Mouse (Mus musculus): ENCODE measurements at regions not wholly inside any gene's neighbourhood (a gene's known extent, or its start where the extent isn't known, plus 50 kb on each side); places are given as distances from the start of the nearest gene placed in this dataset.

DNA sequence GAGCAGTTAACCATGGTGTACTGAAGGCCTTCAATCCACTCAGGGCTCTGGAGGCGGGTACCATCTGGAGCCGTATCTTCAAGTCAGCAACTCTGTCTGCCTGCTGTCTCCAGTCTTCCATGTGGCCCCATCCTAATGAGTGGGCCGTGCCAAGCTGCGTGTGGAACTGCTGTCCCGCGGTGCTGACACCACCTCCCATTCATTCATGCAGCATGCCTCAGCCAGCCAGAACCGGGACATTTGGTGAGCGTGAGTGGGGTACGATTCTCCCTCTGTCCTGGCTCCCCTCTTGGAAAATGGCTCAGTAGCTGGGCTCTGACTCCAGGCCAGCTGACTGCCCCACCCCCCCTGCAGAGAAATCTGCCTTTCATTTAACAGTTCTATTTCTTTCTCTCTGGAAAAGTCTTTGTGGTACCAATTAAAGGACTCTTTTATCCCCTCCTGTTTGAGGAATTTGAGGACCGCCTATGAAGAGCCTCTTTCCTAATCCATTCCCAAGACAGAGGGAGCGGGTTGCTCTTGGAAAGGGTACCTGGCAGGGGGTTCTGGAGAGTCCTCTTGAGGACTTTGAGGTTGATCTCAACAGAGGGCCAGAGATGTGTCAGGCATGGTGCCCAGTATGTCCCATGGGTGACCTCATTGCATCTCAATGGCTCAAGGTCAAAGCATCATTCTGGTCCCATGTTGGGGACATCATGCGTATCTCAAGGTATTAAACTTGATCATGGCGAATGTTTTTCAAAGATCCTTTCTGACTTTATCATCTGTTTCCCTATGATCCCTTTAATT lies 55.5 kb upstream of the Brd7 start:
- DNase-seq (ENCODE audit: low spot score), result no peak

DNA sequence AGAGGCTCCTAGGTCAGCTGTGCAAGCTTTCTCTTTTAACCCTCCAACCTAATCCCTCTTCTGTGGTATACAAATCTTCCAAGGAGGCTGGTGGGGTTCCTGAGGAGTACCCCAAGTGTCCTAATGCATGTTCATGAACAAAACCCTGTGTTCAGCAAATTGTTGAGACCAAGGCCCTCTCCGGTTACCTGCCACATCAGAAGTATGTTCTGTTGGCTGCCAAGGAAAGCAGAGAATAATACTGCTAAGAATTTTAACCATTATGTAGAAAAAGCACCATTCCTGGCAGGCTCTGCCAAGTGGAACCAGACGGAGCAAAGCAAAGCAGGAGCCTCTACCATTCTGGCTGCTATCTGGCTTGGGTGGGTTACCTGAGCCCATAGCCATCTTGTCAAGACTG lies 61.3 kb upstream of the Brd7 start:
- no peak for DNase-seq (ENCODE audit: low spot score)

DNA sequence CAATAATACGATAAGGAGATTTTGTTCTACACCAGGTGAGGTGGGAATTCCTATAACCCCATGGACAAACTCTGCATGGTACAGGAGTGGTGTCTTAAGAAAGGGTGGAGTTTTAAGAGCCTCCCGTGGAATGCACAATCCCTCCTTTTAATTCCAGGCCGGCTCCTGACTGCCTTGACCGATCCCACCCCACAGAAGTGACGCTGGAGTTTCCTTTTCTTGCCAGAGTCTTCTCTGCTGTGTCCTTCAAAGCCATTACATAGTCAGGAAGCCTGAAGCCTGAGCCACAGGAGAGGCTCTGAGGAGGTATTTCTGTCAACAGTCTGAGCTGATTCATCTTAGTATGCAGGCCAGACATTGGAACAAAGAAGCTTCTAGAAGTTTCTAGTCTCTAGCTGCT lies 66.6 kb upstream of the Brd7 start:
- DNase-seq (ENCODE audit: low spot score), result no peak

DNA sequence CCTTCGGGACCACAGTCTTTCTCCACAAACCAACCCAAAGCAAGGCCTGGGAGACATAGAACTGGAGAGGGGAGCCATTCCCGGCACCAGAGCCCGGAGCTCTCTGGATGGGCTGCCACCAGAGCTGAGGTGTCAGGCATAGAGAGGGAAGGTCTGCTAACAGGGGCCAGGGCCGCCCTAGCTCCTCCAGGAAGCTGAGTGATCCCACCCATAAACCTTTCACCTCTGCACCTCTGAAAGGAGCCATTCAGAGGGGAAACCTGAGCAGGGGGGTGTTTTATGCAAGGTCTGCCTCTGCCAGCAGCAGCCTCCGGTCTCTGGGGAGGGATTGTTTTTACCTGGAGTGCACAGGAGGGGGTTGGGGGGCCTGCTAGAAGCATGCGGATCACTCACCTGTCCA lies 69.4 kb upstream of the Brd7 start:
- no peak for DNase-seq (ENCODE audit: low spot score)

DNA sequence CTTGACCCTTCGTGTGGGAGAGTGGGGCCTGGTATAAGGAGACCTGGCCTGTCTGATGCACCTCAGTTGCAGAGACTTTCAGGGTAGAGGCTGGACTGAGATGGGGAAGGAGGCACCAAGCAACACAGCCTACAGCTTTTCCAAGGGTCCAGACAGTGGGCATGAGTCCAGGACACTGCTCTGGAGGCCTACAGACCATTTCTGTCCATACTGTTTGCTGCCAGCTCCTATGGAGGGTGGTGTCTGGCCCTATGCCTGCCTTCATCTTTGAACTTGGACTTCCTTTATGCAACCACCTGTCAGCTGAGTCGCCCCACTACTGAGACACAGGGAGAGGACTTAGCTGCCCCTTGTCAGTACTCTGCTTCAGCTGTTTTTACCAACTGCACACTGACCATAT lies 73.7 kb upstream of the Brd7 start:
- no peak for DNase-seq (ENCODE audit: low spot score)

DNA sequence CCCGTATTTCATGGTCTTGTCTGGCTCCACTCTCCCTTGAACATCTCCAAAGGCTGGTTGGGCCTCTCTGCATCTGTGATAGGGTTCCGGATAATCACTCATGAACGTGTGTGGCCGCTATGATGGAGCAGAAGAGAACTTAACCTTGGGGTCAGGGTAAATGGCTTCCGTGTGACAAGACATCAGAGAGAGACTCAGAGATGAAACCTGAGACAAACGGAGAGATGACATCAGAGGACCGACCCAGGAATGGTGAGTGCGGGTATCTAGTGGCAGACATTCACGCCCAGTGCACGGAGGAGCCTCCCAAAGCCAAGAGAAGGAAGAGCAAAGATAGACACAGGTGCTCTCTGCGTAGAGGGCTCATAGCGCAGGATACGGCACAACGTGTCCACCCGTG lies 78.2 kb upstream of the Brd7 start:
- DNase-seq (ENCODE audit: low spot score), result peak; percentile 47

DNA sequence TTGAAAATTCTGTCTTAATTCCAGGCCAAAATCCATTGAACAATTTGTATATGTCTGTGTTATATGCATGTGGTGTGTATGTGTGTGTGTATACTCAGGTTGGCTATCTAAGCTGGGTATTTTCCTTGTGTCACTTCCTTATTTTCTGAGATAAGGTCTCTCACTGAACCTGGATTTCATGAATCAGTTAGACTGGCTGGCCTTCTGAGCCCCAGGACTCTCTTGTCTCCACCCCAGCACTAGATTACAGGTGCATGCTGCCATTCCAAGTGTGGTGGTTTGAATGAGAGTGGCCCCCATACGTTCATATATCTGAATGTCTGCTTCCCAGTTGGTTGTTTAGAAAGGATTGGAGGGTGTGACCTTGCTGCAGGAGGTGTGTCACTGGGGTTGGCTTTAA lies 77.8 kb upstream of the Nkd1 start:
- DNase-seq (ENCODE audit: low spot score), result no peak

DNA sequence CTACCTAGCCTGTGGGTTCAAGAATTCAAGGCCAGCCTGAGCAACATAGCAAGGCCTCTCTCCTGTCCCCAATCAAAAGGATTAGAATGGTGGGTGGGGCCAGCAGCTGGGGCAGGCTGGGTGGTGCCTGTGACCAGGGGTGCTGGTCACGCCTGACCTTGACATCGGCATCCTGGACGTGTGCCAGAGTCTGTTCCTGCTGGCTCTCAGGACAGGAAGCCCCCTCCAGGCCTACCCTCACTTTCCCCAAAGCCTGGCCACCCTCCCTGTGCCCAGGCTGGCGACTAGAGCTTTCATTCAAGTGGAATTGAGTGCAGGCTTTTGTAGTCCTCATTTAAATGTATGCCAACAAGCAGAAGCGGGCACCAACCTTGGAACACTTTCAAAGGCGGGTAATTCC lies 73.7 kb upstream of the Nkd1 start:
- DNase-seq (ENCODE audit: low spot score), result no peak

DNA sequence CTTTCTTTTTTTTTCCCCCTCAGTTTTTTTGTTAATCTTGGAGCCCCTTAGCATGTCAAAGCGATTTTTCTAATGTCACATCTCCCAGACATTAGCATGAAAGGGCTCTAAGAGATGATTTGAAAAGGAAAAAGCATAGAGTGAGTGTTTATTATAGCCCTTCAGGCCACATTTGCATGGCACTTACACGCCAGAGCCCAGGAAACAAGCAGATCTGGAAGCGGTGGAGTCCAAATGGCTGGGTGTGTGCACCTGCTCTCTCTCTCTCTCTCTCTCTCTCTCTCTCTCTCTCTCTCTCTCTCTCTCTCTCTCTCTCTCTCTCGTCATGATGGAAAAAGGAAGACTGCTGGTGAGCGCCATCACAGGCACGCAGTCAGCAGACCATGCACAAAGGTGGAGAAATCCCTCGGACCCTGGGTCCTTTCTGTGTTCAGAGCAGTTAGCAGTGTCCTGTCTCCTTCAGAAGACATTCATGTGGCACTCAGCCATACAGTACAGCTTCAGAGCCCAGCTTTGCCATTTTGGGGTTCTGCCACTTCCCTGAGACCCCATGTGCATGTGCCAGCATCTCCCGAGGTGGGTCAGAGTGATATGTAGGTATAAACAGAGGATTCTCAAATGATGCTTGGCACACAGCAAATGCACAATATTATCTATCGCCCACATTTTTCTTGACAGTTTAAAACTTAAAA lies 73.2 kb upstream of the Nkd1 start:
- no peak for DNase-seq (ENCODE audit: low spot score)

DNA sequence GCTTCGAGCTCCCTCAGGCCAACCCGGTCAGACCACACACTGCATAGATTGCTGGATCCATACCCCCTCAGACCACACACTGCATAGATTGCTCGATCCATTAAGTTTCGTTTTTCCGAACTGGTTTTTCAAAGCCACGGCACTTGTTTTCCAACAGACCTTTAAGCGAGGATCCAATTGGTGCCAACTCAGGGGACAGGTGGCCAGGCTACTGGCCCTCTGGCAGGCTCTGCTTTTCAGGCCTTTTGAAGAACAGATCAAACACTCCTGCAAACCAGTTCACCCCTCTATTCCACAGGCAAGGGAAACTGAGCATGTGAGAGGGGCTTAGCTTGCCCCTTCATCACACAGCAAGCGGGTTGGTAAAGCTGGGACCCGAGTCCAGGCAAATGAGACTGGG lies 72.2 kb upstream of the Nkd1 start:
- DNase-seq (ENCODE audit: low spot score), result no peak

DNA sequence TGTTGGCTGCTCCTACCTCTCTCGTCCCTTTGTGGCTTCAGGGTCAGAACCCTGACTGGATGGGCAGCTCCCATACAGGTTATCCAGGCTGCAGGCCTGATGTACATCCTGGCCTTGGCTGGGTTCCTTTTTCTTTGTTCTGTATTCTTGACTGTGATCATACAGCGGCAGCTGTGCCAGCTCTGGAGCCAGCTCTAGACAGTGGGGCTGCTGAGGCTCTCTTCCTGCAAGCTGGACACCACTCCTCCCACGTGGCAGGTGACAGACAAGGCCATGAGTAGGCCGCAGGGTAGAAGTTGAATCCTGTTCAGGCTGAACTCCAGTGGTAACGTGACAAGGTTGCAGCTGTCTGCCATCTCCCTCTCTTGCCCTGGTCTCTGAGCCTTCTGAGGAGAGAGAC lies 71.6 kb upstream of the Nkd1 start:
- DNase-seq (ENCODE audit: low spot score), result no peak

DNA sequence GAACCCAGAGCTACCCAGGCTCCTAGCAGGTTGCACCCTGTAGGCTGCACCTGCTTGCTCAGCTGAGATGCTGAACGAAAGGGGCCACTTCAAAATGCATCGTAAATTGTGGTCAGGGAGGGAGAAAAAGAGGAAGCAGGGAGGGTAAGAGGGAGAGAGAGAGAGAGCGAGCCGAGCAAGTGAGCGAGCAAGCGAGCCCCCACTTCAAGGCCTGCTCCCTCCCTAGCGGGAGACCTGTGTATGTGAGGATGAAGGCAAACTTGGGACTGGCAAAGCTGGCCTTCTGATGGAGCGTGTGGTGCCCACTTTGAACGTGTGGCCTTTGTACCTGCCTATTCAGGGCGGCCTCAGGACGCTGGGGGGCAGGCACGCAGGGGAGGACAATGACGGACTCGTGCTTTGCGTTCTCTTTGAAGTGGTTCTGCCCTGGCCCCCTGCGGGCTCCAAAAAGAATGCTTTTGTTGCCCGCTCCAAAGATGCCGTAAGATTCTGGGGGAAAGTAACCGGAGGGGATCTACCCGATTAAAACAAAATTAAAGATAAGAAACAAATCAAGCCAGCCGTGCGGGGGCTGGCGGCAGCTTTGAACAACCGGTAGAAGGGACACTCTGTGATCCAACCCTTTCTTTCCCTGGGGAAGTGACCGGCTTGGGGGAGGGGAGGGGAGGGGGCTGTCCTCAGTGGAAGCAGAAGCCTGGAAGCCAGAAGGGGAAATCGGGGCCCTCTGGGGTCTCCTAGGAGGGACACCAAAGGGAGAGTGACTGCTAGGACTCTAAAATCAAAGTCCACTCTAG lies 70.1 kb upstream of the Nkd1 start:
- peak; percentile 37 for DNase-seq (ENCODE audit: low spot score)

DNA sequence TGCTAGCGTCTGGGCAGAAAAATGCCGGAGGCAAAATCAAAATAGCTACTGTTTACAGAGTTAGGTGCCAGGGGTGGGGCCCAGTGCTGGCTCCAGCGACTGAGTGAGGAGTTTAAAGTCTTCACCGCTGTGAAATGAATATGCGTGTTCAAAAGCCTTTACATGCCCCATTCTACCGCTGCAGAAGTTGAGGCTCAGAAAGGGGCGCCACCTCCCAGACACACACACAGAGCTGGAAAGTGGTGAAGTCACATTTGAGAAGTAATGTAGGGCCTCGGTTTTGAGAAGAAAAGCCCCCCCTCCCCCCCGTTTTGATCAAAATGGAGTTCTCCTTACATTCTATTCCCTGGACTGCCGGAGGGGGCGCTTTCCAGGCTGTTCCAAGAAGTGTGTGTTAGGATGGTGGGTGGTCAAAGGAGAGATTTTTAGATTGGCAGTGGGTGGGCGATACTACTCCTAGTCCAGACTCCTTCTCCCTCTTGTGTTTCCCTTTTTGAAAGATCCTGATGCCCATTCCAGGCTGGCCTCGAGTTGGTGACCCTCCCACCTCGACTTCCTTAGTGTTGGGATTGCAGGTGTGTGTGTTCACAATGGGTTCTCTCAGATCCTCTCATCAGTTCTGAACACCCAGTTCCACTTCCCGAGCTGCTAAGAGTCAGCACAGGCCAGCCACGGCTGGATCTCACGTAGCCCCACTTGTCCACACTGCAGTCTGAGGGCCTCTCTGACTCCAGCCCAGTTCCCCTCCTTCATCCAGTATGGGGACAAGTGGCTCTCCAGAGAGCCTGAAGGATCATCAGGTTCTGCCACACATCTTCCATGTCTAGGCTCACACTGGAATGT lies 69.3 kb upstream of the Nkd1 start:
- peak; percentile 68 for DNase-seq (ENCODE audit: low spot score)

DNA sequence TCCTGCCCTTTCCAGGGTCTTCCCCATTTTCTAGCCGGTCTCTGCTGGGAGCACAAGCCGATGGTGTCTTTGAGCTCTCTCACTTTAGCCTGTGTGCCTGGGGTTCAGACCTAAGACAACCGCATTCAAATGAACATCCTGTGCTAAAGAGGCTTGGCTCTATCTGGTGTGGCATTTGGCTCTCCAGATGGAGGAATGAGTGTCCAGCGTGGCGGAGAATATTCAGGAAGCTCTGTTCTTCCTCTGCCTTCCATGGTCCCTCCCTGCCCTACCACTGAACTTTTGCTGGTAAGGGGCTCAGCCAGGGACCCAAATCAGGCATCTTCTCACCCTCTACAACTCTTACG lies 68.7 kb upstream of the Nkd1 start:
- no peak for DNase-seq (ENCODE audit: low spot score)

DNA sequence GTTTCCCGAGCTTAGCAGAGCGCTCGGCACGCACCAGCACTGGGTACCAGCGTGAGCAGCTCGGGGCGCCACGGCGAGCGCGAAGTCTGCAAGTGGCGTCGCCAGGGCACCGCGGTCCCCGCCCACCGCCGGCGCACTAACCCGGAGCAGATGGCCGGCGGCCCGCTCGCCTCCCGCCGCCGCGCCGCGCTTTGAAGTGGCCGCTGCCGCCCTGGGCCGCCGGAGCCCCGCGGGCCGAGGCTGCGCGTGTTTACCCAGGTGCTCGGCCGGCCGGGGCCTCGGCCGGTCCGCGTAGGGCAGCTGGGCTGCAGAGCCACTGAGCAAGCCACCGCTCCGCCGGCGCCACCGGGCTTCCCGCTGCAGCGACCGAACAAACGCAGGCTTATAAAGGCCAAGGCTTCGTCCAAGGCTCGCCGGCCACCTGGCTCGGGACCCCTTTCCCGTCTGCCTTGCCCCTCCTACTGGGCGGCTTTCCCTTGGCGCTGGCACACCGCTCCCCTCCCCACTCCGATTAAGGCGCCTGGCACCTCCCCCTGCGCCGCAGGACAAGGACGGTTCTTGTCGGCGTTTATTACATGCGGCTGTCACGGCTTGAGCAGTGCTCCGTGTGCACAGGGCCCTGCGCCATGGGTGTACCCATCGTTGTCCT lies 67.0 kb upstream of the Nkd1 start:
- peak; percentile 83 for DNase-seq (ENCODE audit: low spot score)

DNA sequence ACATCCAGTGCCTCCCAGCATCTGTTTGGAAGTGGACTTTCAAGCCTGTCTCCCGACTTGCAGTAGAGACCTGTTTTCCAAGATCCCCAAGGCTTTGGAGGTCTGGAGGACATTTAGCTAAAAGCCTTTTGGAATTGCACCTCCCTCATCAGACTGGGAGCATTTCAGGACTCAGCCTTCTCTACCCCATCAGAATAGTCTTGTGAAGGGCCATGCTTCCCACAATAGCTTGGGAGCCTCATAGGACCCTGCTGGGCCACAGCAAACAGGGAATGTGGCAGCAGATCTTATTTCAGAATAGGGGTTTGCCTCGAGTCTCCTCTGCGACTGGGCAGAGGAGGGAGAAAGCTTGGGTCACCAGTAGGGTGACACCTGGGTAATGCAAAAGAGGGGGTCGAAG lies 66.2 kb upstream of the Nkd1 start:
- no peak for DNase-seq (ENCODE audit: low spot score)

DNA sequence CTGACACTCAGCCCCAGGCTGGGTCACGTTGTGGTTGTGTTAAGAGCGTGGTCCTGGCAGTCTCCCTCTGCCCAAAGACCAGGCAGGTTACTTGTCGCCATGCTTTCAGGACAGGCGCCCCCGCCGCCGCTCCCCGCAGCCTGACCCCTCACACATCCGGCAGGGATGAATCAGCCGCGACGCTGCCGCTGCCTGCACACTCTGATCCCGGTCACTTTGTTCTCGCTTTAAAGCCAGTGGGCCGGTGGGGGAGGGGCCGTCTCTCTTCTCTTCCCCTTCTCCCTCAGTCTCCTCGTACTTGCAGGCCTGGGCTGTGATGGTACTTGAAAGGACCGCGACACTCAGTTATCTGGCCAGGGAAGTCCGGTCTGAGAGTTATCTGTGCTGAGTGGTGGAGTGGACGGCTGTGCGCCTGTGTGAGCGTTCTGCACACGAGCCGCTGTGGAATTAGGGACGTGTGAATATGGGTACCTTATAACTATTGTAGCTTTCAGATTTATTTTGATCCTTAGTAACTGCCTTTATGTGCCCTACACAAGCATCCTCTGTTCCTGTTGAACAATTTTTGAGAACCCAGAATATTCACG lies 65.6 kb upstream of the Nkd1 start:
- peak; percentile 81 for DNase-seq (ENCODE audit: low spot score)

DNA sequence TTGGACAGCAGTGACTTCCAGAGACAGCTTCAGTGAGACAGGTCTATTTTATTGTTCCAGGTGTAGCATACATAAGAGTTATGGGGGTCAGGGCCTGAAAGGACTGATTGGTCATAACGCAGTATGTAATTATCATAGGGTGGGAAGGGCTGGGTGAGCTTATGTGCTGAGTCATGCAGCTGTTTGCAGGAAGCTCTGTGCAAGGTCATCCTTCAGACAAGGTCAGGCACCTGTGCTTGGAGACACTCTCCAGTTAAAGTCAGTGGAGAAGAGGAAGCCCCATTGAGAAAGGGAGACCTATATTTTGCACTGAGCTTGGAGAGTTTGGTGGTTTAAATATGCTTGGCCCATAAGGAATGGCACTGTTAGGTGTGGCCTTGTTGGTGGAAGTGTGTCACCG lies 62.0 kb upstream of the Nkd1 start:
- no peak for DNase-seq (ENCODE audit: low spot score)

DNA sequence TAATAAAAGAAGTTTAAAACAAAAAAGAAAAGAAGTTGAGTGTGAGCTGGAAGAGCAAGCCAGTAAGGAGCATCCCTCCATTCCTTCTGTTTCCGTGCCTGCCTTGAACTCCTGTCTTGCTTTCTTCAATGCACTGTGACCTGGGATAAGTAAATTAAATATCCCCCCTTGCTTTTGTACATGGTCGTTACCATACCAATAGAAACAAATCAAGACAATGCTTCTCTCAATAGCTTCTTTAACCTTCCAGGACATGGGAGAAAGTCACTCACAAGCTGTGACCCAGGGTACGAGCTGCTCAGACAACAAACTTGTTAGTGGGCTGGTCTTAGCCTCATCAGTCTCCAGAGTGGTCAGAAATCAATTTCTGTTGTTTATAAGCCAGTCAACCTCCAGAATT lies 53.4 kb upstream of the Nkd1 start:
- no peak for DNase-seq (ENCODE audit: low spot score)

DNA sequence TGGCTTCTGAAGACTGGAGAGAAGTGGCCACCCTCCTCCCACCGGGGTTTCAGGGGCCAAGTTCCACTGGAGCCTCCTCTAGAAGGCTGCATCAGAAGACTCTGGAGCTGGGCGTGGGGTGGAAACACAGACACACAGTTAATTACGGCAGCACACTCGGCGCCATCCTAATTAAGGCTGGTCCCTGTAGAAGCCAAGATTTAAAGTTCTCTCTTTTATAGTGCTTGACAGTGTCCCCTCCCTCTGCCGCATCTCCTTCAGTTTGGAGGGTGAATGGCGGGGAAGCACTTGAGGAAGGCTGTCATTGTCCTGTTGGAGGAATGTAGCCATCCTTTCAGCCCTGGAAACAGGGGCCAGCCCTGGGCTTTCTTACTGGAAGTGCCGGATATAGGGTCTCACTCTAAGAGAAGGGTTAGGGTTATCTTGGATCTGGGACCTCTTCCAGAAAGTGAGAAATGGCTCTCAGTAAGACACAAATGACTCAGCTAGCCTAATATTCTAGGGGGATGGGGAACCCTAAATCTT lies 50.2 kb upstream of the Nkd1 start:
- no peak for DNase-seq (ENCODE audit: low spot score)
